Mouse (Mus musculus): ENCODE data around the gene Vmn1r62. TPM values are rescaled to one million over a fixed set of nuclear protein-coding genes. Genes with fewer than 3 reads are reported as not detected.

Gene Vmn1r62
- polyA plus RNA-seq (2014; fragmentation: Illumina TruSeq; extraction: RNeasy Lipid Tissue Mini Kit (QIAGEN cat#74804); ENCODE audit: insufficient read depth, low read depth, low replicate concordance), result not detected

DNA sequence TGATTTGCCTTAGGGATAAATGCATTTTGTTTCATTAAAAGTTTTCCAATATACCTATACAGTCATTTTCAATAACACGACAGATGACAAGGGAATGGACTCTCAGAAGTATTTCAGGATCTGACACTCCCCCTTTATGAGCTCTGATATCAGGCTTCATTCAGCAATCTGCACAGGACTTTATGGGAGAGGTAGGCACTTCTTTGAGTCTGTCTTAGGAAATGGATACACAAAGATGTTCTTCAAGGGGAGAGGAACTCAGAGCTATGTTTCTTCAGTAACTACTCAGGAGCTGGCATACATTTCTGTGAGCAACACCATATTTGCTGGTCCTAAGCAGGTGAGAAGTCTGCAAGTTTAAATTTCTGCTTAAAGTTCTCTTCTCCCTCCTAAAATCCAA, at the start of gene Vmn1r62:
Gene Vmn1r62, plus strand, starts transcription at position 301 of the 400 bp plus-strand sequence.

Other genes starting within 250 kb of the Vmn1r62 start
- gene Vmn1r59, start 216.9 kb upstream of the Vmn1r62 start, polyA plus RNA-seq (2014; fragmentation: Illumina TruSeq; extraction: RNeasy Lipid Tissue Mini Kit (QIAGEN cat#74804); ENCODE audit: insufficient read depth, low read depth, low replicate concordance), result not detected
- not detected for gene Vmn2r28, start 179.7 kb upstream of the Vmn1r62 start, polyA plus RNA-seq (2014; fragmentation: Illumina TruSeq; extraction: RNeasy Lipid Tissue Mini Kit (QIAGEN cat#74804); ENCODE audit: insufficient read depth, low read depth, low replicate concordance)
- gene Vmn1r60, start 126.3 kb upstream of the Vmn1r62 start, polyA plus RNA-seq (2014; fragmentation: Illumina TruSeq; extraction: RNeasy Lipid Tissue Mini Kit (QIAGEN cat#74804); ENCODE audit: insufficient read depth, low read depth, low replicate concordance), result not detected
- gene Vmn1r61, start 60.3 kb upstream of the Vmn1r62 start, polyA plus RNA-seq (2014; fragmentation: Illumina TruSeq; extraction: RNeasy Lipid Tissue Mini Kit (QIAGEN cat#74804); ENCODE audit: insufficient read depth, low read depth, low replicate concordance), result not detected
- not detected for gene Vmn1r63, start 131.8 kb downstream of the Vmn1r62 start, polyA plus RNA-seq (2014; fragmentation: Illumina TruSeq; extraction: RNeasy Lipid Tissue Mini Kit (QIAGEN cat#74804); ENCODE audit: insufficient read depth, low read depth, low replicate concordance)
- not detected for gene Vmn1r64, start 210.9 kb downstream of the Vmn1r62 start, polyA plus RNA-seq (2014; fragmentation: Illumina TruSeq; extraction: RNeasy Lipid Tissue Mini Kit (QIAGEN cat#74804); ENCODE audit: insufficient read depth, low read depth, low replicate concordance)

All from lung, adult 10 weeks (tissue).